Mouse (Mus musculus) CD4-positive, CD25-positive, alpha-beta regulatory T cell, adult 2 months (primary cell): ENCODE data around the gene Tra2b.
"Not testable (repeated sequence)": the region's sequence is repeated elsewhere in the genome, so short reads cannot be mapped to it uniquely, and the experiment has no call there.

ENCODE experiments used
- DNase-seq: peaks from one replicate; pipeline ENCODE4 v3.0.0-alpha.2; 2012; ENCODE audit warnings: low read depth, low spot score

Tra2b gene

GRCm38 (mm10) chr16:22265849-22266376 lies at the start of gene Tra2b:
TSS of gene Tra2b (minus strand) at chr16:22266005.
- peak; percentile 99 for DNase-seq

DNA sequence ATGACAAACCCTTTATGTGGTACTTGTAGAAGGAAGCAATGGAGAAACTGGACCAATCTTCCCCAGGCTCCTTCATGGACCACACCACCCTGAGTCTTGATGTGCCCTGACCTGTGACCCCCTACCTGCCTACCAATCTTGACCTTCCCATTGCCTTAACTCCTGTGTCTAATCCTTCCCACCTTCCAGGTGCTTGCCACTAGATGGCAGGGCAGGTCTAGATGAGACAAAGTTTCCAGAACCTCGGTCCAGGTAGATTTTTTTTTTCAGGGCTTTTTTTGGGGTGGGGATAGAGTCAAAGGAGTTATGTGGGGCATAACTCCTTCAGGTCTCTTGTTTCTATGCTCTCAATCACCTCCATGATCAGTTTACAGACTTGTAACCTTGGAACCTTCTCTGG lies 44.8 kb upstream of the Tra2b start:
- DNase-seq = peak; percentile 54

DNA sequence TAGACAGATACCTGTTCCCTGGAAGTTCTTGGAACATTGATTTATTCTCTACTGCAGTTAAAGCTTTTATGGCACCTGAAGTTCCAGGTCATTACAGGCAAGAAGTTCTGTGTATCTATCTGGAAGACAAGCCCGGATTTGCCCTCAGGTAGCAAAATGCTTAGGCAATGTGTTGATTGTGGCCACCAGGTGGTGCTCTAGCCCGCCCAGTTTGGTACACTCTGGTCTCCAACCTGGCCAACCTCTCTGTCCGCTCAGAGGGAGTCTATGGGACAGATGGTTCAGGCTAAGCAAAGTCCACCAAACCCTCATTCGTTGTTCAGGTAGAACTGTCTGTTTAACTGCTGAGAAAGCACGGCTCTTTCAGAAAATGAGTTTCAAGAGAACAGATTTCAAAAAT lies 36.8 kb upstream of the Tra2b start:
- peak; percentile 82 for DNase-seq

DNA sequence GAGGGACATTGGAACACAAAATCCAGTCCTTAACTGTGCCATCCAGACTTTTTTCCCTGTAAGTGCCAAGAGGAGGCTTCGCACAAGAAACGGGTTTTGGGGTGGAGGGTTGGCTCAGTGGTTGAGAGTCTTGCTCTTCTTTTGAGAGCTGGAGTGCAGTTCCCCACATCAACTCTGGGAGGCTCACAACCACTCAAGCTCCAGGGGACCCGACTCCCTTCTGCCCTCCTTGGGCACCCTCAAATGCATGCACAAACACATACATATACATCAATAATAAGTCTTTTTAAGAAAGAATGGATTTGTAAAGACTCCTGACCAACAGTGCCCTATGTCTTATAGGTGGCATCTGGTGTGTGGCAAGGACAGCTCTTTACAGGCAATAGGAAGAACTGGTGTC lies 35.6 kb upstream of the Tra2b start:
- no peak for DNase-seq

GRCm38 (mm10) chr16:22296901-22297300 lies 31.1 kb upstream of the Tra2b start:
- DNase-seq = no peak

DNA sequence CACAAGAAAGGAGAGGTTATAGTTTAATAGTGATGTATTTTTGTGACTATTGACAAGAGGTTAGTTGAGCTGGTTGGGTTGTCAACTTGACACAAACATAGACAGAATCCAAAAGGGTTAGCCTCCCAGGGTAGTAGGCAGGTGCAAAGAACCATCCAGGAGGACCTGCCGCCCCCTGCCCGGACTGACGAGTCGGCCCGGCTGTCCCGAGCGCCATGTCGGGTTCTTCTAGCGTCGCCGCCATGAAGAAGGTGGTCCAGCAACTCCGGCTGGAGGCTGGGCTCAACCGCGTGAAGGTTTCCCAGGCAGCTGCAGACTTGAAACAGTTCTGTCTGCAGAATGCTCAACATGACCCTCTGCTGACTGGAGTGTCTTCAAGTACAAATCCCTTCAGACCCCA lies 29.0 kb upstream of the Tra2b start:
- DNase-seq = not testable (repeated sequence)

GRCm38 (mm10) chr16:22293600-22293999 lies 27.8 kb upstream of the Tra2b start:
- DNase-seq = peak; percentile 53

DNA sequence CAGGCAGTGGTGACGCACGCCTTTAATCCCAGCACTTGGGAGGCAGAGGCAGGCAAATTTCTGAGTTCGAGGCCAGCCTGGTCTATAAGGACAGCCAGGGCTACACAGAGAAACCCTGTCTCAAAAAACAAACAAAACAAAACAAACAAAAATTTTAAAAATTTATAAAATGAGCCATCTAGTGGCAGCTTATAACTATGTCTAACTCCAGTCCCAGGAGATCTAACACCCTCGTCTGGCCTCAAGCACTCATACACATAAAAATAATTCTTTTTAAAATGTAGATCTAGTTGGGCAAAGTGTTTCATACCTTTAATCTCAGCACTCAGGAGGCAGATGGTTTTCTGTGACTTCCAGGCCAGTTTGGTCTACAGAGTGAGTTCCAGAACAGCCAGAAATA lies 26.6 kb upstream of the Tra2b start:
- no peak for DNase-seq

- DNase-seq = no peak
Measured at GRCm38 (mm10) chr16:22289643-22290042, 23.8 kb upstream of the Tra2b start.

DNA sequence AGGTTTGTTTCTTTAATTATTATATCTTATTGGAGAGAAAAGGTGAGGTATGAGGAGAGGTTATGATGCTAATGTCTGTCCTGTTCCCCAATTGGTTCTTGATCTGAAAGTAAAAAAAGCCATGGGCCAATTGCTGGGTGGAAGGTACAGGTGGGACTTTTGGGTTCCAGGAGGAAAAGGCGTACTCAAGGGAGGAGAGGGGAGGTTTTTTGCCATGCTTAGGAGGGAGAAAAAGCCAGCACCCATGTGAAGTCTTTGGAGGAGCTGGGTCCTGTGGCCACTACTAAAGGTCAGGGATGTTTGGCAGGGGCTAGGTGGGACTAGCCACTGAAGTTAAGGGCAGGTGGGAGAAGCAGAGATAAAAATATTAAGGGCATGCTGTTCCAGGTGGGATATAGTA lies 21.2 kb upstream of the Tra2b start:
- no peak for DNase-seq

DNA sequence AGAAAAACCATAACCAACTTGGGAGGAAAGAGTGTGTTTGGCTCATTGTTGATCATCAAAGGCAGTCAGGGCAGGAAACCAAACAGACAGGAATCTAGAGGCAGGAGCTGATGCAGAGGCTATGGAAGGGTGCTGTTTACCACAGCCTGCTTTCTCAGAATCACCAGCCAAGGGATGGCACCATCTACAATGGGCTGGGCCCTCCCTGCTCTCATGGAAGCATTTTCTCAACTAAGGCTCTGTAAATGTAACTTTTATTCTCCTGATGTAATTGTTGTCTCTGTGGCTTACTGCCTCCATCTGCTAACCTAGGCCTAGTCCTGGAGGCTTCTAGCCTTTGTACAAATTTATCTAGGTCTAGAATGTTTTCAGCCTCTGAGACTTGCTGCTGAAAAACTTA lies 10.7 kb upstream of the Tra2b start:
- no peak for DNase-seq

- no peak for DNase-seq
Measured at GRCm38 (mm10) chr16:22275142-22275541, 9.3 kb upstream of the Tra2b start.

GRCm38 (mm10) chr16:22270491-22270890 lies 4.7 kb upstream of the Tra2b start:
- no peak for DNase-seq

- no peak for DNase-seq
Measured at GRCm38 (mm10) chr16:22266384-22266783, 579 bp upstream of the Tra2b start.

DNA sequence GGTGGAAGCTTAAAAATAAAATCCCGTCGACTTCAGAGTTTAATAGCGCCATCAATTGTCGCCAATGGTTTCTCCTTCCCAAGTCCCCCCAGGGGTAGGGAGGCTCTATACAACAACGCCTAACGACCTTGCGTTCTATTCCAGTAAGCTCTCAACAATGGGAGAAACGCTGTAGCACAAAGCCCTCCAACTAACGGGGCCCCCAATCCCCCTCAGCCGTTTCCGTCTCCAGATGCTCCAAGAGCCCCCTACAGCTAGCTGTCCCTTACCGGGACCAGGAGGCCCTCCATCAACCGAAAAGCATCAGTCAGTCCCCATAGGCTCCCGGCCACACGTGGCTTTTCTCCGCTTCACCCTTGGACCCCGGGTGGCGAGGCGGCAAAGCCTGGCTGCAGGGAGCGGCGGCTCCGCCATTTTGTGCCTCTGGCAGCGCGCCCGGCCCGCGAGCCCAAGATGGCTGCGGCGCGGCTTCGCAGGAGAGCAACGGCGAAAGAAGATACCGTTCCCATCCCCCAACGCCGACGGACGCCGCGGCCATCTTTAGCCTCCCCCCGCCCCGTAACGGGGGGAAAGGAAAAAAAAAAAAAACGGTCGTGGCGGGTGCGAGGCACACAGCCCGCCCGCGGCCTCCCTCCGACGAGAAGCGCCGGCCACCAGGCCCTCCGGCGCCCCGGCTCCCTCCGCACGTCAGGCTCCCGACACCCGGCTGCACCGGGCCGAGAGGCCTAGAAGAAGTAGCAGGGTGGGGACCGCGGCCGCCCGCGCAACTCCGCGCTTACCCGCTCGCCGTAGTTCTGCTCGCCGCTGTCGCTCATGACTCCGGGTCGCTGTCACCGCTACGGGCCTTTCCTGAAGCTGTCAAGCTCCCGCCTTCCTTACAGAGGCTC lies 600 bp downstream of the Tra2b start:
- peak; percentile 94 for DNase-seq

GRCm38 (mm10) chr16:22264232-22264961 lies 1.4 kb downstream of the Tra2b start:
- peak; percentile 70 for DNase-seq

GRCm38 (mm10) chr16:22263124-22263523 lies 2.7 kb downstream of the Tra2b start:
- DNase-seq = no peak

DNA sequence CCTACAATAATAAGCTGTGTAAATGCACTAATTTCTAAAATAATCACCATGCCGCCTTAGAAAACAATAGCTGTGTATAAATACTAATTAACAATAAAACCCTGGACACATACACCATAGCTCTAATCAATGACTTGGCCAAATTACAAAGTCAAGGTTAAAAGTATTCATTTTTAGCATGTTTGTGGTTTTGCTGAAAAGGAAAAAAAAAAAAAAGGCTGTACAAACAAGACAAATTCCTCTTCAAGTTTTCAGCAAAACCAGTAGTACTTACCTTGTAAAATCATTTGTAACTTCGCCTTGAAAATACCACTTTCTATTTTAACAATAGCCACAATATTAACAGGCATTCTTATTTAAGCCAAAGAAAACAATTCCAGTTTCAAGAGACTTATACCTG lies 4.2 kb downstream of the Tra2b start:
- DNase-seq = no peak

DNA sequence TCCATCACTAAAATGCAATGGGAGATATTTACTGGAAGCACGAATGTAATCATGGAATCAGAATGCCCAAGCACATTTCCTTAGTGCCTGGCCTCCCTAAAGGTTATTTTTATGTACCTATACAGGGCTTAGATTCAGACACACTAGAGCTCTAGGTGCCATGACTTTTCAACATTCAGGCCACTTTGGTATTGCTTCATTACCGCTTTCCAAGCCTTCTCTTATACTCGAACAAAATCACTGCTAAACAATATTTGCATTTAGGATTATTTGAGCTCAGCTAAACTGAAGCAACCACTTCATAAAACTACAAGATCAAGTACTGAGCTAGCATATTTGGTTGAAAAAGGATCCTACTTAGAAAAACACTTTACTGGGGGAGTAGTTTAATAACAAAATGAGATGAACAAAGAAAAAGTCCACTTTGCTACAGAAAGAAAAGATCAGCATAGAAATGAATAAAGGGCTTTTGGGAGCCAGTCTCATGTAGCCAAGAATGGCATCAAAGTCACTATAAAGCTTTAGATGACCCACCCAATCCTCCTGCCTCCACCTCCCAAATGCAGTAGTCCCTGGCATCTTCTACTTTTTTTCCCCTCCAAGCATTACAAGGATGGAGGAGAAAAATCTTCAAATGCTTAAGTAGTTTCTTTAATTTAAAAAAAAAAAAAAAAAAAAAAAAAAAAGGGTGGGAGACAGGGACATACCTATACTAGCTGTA lies 5.2 kb downstream of the Tra2b start:
- no peak for DNase-seq

- DNase-seq = not testable (repeated sequence)
Measured at GRCm38 (mm10) chr16:22252255-22252654, 13.6 kb downstream of the Tra2b start.

- no peak for DNase-seq
Measured at GRCm38 (mm10) chr16:22250307-22250706, 15.5 kb downstream of the Tra2b start.

GRCm38 (mm10) chr16:22249754-22250153 lies 16.1 kb downstream of the Tra2b start:
- no peak for DNase-seq
